Mouse (Mus musculus): ENCODE measurements around the gene Wdr70.

DNA sequence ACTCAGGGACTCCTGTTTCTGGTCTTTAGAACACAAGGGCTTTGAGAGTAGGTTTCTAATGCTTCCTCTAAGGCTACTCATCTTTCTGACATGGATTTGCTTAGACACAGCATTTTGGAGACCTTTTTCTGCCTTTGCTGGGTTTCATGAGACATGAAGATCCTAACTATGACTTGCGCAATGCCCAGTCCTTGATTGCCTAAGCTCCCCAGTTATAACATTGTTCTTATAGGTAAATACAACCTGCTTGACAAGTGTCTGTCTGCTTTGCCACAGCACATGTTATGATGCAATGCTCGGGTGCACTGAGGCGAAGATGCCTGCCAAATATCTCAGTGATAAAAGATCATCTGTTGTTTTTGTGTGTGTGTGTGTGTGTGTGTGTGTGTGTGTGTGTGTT lies 233.7 kb downstream of the Wdr70 start:
- no peak for TF ChIP-seq CTCF (IDR thresholded peaks at IDR 0.05; ENCODE audit: extremely low read depth, insufficient read depth, low read length)
- TF ChIP-seq POLR2A (IDR thresholded peaks at IDR 0.05; ENCODE audit: extremely low read depth, insufficient read depth, low read length): no peak
